13 mouse cellular contexts compared by ENCODE assay signal in genomic region chr15:84365675-84366381, GRCm38 (mm10). TPM values are rescaled to one million over a fixed set of nuclear protein-coding genes. Genes with fewer than 3 reads are reported as not detected.
DNase-seq lines count a peak whose midpoint lies in the region; ATAC-seq and TF ChIP-seq lines count a peak whose summit lies in the region.
"Had no signal": no experiment of that assay in that cellular context is flagged by ENCODE, and none has a peak within 500 bp of the region (broad histone marks: within the 10 kb centered on the region; RNA-seq: fewer than 3 reads in every experiment).

No protein-coding gene starts in this region.

- 87% methylated on average over 17 of the region's 17 CpGs for WGBS in forebrain, embryonic 10.5 days
- WGBS in forebrain, embryonic 11.5 days, result 80% methylated on average over 17 of the region's 17 CpGs
- WGBS in embryonic facial prominence, embryonic 15.5 days, result 41% methylated on average over 17 of the region's 17 CpGs
- WGBS in liver, embryonic 11.5 days, result 75% methylated on average over 17 of the region's 17 CpGs

- no peak overlapping the region for H3K4me3 ChIP-seq in forebrain, embryonic 10.5 days
- H3K4me3 ChIP-seq in forebrain, embryonic 11.5 days (ENCODE audit: low read depth, low read length), result no peak overlapping the region
- no peak overlapping the region for H3K4me3 ChIP-seq in C2C12 (ENCODE audit: insufficient read depth, poor library complexity, severe bottlenecking)
- no peak overlapping the region for H3K4me3 ChIP-seq in embryonic facial prominence, embryonic 15.5 days (replicated peaks)
- no peak overlapping the region for H3K4me3 ChIP-seq in gastrocnemius, adult 2 months
- no peak overlapping the region for H3K4me3 ChIP-seq in liver, embryonic 11.5 days (ENCODE audit: low read depth, low read length)
- H3K4me3 ChIP-seq: left cerebral cortex, adult 2 months; liver, embryonic 13.5 days; megakaryocyte, embryonic 14.5 days had no signal

- no peak overlapping the region for H3K9ac ChIP-seq in forebrain, embryonic 11.5 days (ENCODE audit: low read length)
- no peak overlapping the region for H3K9ac ChIP-seq in embryonic facial prominence, embryonic 15.5 days
- H3K9ac ChIP-seq in liver, embryonic 11.5 days (ENCODE audit: low read depth, low read length), result no peak overlapping the region
- H3K9ac ChIP-seq: liver, embryonic 13.5 days had no signal

- no peaks in the 10 kb centered on the region for H3K27me3 ChIP-seq in forebrain, embryonic 10.5 days (ENCODE audit: poor library complexity, severe bottlenecking)
- H3K27me3 ChIP-seq in forebrain, embryonic 11.5 days (ENCODE audit: control insufficient read depth, insufficient read depth, low read length), result no peaks in the 10 kb centered on the region
- H3K27me3 ChIP-seq in C2C12 (ENCODE audit: control insufficient read depth, insufficient read depth, insufficient read length), result no peaks in the 10 kb centered on the region
- no peaks in the 10 kb centered on the region for H3K27me3 ChIP-seq in embryonic facial prominence, embryonic 15.5 days
- no peaks in the 10 kb centered on the region for H3K27me3 ChIP-seq in liver, embryonic 11.5 days (replicated peaks; ENCODE audit: control insufficient read depth, insufficient read depth, low read length)
- H3K27me3 ChIP-seq: liver, embryonic 13.5 days had no signal

- intact Hi-C loops in gastrocnemius, adult 2 months (cut with DNase I), result no loop called here

- no peak for ATAC-seq in forebrain, embryonic 11.5 days (replicated peaks; ENCODE audit: low FRiP score)
- ATAC-seq in embryonic facial prominence, embryonic 15.5 days (ENCODE audit: insufficient number of reproducible peaks, low FRiP score, low TSS enrichment, low read depth), result peak; percentile 70; the same call in 1 of the 2 replicates
- ATAC-seq in liver, embryonic 11.5 days (replicated peaks; ENCODE audit: low FRiP score), result no peak

- TF ChIP-seq CTCF in C2C12 (IDR thresholded peaks at IDR 0.05; ENCODE audit: control insufficient read depth, insufficient read depth, insufficient read length), result no peak
- TF ChIP-seq CTCF in gastrocnemius, adult 2 months (IDR thresholded peaks at IDR 0.05), result no peak

- H3ac ChIP-seq in C2C12 (ENCODE audit: control insufficient read depth, insufficient read length, low read depth), result no peak overlapping the region

- peak overlapping the region; percentile 31; the same call in 1 of the 2 replicates for H3K27ac ChIP-seq in forebrain, embryonic 10.5 days
- H3K27ac ChIP-seq in forebrain, embryonic 11.5 days (ENCODE audit: low read depth, low read length), result no peak overlapping the region
- H3K27ac ChIP-seq in embryonic facial prominence, embryonic 15.5 days (replicated peaks), result peak overlapping the region; percentile 17; the same call in 1 of the 2 replicates
- H3K27ac ChIP-seq in gastrocnemius, adult 2 months, result no peak overlapping the region
- no peak overlapping the region for H3K27ac ChIP-seq in liver, embryonic 11.5 days (ENCODE audit: low read depth, low read length)
- H3K27ac ChIP-seq: left cerebral cortex, adult 2 months; liver, embryonic 13.5 days had no signal

- H3K4me2 ChIP-seq in forebrain, embryonic 11.5 days (ENCODE audit: low read depth, low read length, severe bottlenecking), result no peak overlapping the region
- no peak overlapping the region for H3K4me2 ChIP-seq in embryonic facial prominence, embryonic 15.5 days (replicated peaks)
- H3K4me2 ChIP-seq in liver, embryonic 11.5 days, result no peak overlapping the region
- H3K4me2 ChIP-seq: liver, embryonic 13.5 days had no signal

- peaks cover 8% of the 10 kb centered on the region; the same call in 1 of the 2 replicates for H3K9me3 ChIP-seq in forebrain, embryonic 10.5 days
- no peaks in the 10 kb centered on the region; the same call in 1 of the 2 replicates for H3K9me3 ChIP-seq in forebrain, embryonic 11.5 days (ENCODE audit: control insufficient read depth, low read length)
- H3K9me3 ChIP-seq in embryonic facial prominence, embryonic 15.5 days (replicated peaks), result no peaks in the 10 kb centered on the region
- 0 out of 2 replicates have a peak, but pooled peaks cover 3% of the 10 kb centered on the region for H3K9me3 ChIP-seq in liver, embryonic 11.5 days (ENCODE audit: control insufficient read depth, low read length)
- H3K9me3 ChIP-seq: liver, embryonic 13.5 days had no signal

- no peaks in the 10 kb centered on the region for H3K79me2 ChIP-seq in C2C12 (ENCODE audit: control insufficient read depth, insufficient read depth)

- peaks cover 13% of the 10 kb centered on the region; the same call in 1 of the 2 replicates for H3K4me1 ChIP-seq in forebrain, embryonic 10.5 days
- H3K4me1 ChIP-seq in forebrain, embryonic 11.5 days (replicated peaks; ENCODE audit: control insufficient read depth, insufficient read depth, low read length), result 0 out of 2 replicates have a peak, but pooled peaks cover under 1% of the 10 kb centered on the region
- H3K4me1 ChIP-seq in embryonic facial prominence, embryonic 15.5 days, result peaks cover 20% of the 10 kb centered on the region
- H3K4me1 ChIP-seq in liver, embryonic 11.5 days (replicated peaks; ENCODE audit: control insufficient read depth, insufficient read depth, low read length), result no peaks in the 10 kb centered on the region
- H3K4me1 ChIP-seq: liver, embryonic 13.5 days had no signal

- no peak for DNase-seq in forebrain, embryonic 10.5 days (ENCODE audit: extremely low spot score, low spot score)
- DNase-seq in forebrain, embryonic 11.5 days (ENCODE audit: low spot score), result no peak
- DNase-seq in kidney, postnatal 10 days, result peak; percentile 26
- no peak for DNase-seq in kidney, adult 8-10 months
- DNase-seq in gastrocnemius, adult 2 months, result no peak
- no peak for DNase-seq in liver, embryonic 11.5 days (ENCODE audit: low spot score)
- DNase-seq: B cell, adult 2 months; liver, embryonic 13.5 days; thymus, postnatal 4 days had no signal

- no peaks in the 10 kb centered on the region for H3K79me3 ChIP-seq in C2C12 (ENCODE audit: low read depth)

- no peaks in the 10 kb centered on the region for H3K36me3 ChIP-seq in forebrain, embryonic 10.5 days (replicated peaks)
- H3K36me3 ChIP-seq in forebrain, embryonic 11.5 days (ENCODE audit: control insufficient read depth, insufficient read depth, low read length), result no peaks in the 10 kb centered on the region
- no peaks in the 10 kb centered on the region for H3K36me3 ChIP-seq in C2C12 (ENCODE audit: control insufficient read depth, insufficient read depth)
- H3K36me3 ChIP-seq in embryonic facial prominence, embryonic 15.5 days, result no peaks in the 10 kb centered on the region
- H3K36me3 ChIP-seq in liver, embryonic 11.5 days (ENCODE audit: control insufficient read depth, insufficient read depth, low read length), result no peaks in the 10 kb centered on the region
- H3K36me3 ChIP-seq: liver, embryonic 13.5 days had no signal

TF ChIP-seq in C2C12, 6 proteins besides CTCF, POLR2A, EP300 and RAD21:
- no peak for TF ChIP-seq CEBPB (IDR thresholded peaks at IDR 0.05; ENCODE audit: low read depth)
- TF ChIP-seq FOSL1 (IDR thresholded peaks at IDR 0.05; ENCODE audit: insufficient read depth, low read length, poor library complexity, severe bottlenecking), result peak; percentile 49

RNA-seq across cellular contexts. Expression of gene Parvg, which starts 42.0 kb away (rescaled TPM):
- polyA plus RNA-seq in forebrain, embryonic 10.5 days (2016; fragmentation: Nextera tagmentation; extraction: Ambion mirVana), result 1.0 TPM in 2 replicates
- 0.35 and 0.56 TPM in 2 replicates for polyA plus RNA-seq in forebrain, embryonic 11.5 days (2014; fragmentation: Nextera tagmentation; extraction: Ambion mirVana)
- polyA plus RNA-seq in C2C12 (2012; fragmentation: generic; extraction: Trizol), result 0.09 TPM
- polyA plus RNA-seq in embryonic facial prominence, embryonic 15.5 days (2015; fragmentation: Nextera tagmentation; extraction: Ambion mirVana), result 3.7 and 3.9 TPM in 2 replicates
- total RNA-seq in gastrocnemius, adult 2 months (2021), result under 1 TPM; 0.53 to 0.54 TPM
- polyA plus RNA-seq in liver, embryonic 11.5 days (2014; fragmentation: Nextera tagmentation; extraction: Ambion mirVana), result 5.9 and 6.0 TPM in 2 replicates

Comparison
In these comparisons a context has a peak if more than half of its experiments do, and no peak if none do; other contexts are left out.
1. H3K27ac ChIP-seq: peak in forebrain, embryonic 10.5 days (single experiment) and embryonic facial prominence, embryonic 15.5 days (single experiment); none in forebrain, embryonic 11.5 days (single experiment), gastrocnemius, adult 2 months (single experiment) and liver, embryonic 11.5 days (single experiment).